Mouse (Mus musculus): ENCODE measurements around the gene Alg12. TPM values are rescaled to one million over a fixed set of nuclear protein-coding genes. Genes with fewer than 3 reads are reported as not detected.

Gene Alg12
- total and polyA plus RNA-seq, 3 experiments = 7.2 to 11.0 (median 8.7) TPM

- intact Hi-C loops (cut with DNase I) = loop anchor here (1.0 to 10.0 kb wide), 2 partner anchors 12 to 613 kb away; partner anchors contain the start of gene Arsa
- DNase-seq = peak; percentile 99
- Histone ChIP-seq H3K36me3 (ENCODE audit: control insufficient read depth, insufficient read depth, low read length) (peaks cover 16% of the 10 kb centered on the region), H3K4me1 (ENCODE audit: control insufficient read depth, insufficient read depth, low read length) (peaks cover 21% of the 10 kb centered on the region), H3K27me3 (ENCODE audit: control insufficient read depth, insufficient read depth, low read length) (no peaks in the 10 kb centered on the region), H3K27ac (peak within 1 kb of the TSS; percentile 98), H3K9ac (ENCODE audit: low read depth, low read length) (peak within 1 kb of the TSS; percentile 98), H3K4me3 (peak within 1 kb of the TSS; percentile 95), H3K79me2 (replicated peaks; ENCODE audit: control insufficient read depth, insufficient read depth, low read length) (no peaks in the 10 kb centered on the region)
- TF ChIP-seq CTCF (IDR thresholded peaks at IDR 0.05) = 0 out of 2 replicates have a peak, but pooled peaks have one; percentile 14
- TF ChIP-seq EP300 (IDR thresholded peaks at IDR 0.05; ENCODE audit: insufficient read depth, low read depth, low read length) = peak; percentile 90
- peak; percentile 98 for TF ChIP-seq POLR2A (IDR thresholded peaks at IDR 0.05; ENCODE audit: insufficient read depth, low read depth, low read length)
- under 1% methylated on average over 107 of the region's 107 CpGs for WGBS
Observed at GRCm38 (mm10) chr15:88861772-88862622, 42.9 kb upstream of the Alg12 start, which contains the start of gene Pim3. TSS of gene Pim3 (plus strand) at chr15:88862186.

GRCm38 (mm10) chr15:88860781-88861180 is 41.7 kb upstream of the Alg12 start:
- no peak overlapping the region for H3K4me3 ChIP-seq
- no peaks in the 10 kb centered on the region for H3K79me2 ChIP-seq (replicated peaks; ENCODE audit: control insufficient read depth, insufficient read depth, low read length)
- H3K9ac ChIP-seq (ENCODE audit: low read depth, low read length) = no peak overlapping the region
- DNase-seq = peak in 1 of 2 experiments; percentile 32
- peaks cover 9% of the 10 kb centered on the region for H3K36me3 ChIP-seq (ENCODE audit: control insufficient read depth, insufficient read depth, low read length)
- no peak for TF ChIP-seq POLR2A (IDR thresholded peaks at IDR 0.05; ENCODE audit: insufficient read depth, low read depth, low read length)
- no peak for TF ChIP-seq CTCF (IDR thresholded peaks at IDR 0.05)
- TF ChIP-seq EP300 (IDR thresholded peaks at IDR 0.05; ENCODE audit: insufficient read depth, low read depth, low read length) = no peak
- no peaks in the 10 kb centered on the region for H3K27me3 ChIP-seq (ENCODE audit: control insufficient read depth, insufficient read depth, low read length)
- peaks cover 14% of the 10 kb centered on the region for H3K4me1 ChIP-seq (ENCODE audit: control insufficient read depth, insufficient read depth, low read length)
- H3K27ac ChIP-seq = peak overlapping the region; percentile 98; the same call in 1 of the 2 replicates
- intact Hi-C loops (cut with DNase I) = loop anchor here (10.0 kb wide), 1 partner anchor 614 kb away; the partner anchor contains the start of gene Arsa
- WGBS = 90% methylated on average over 3 of the region's 3 CpGs

GRCm38 (mm10) chr15:88859206-88859970 is 40.3 kb upstream of the Alg12 start:
- peak in 1 of 2 experiments; percentile 33 for DNase-seq
- H3K4me3 ChIP-seq = no peak overlapping the region
- H3K27ac ChIP-seq = peak overlapping the region; percentile 23; the same call in 1 of the 2 replicates
- no peaks in the 10 kb centered on the region for H3K36me3 ChIP-seq (ENCODE audit: control insufficient read depth, insufficient read depth, low read length)
- no peaks in the 10 kb centered on the region for H3K79me2 ChIP-seq (replicated peaks; ENCODE audit: control insufficient read depth, insufficient read depth, low read length)
- H3K27me3 ChIP-seq (ENCODE audit: control insufficient read depth, insufficient read depth, low read length) = no peaks in the 10 kb centered on the region
- no peak overlapping the region for H3K9ac ChIP-seq (ENCODE audit: low read depth, low read length)
- 69% methylated on average over 8 of the region's 8 CpGs for WGBS
- intact Hi-C loops (cut with DNase I) = no loop called here
- peaks cover 24% of the 10 kb centered on the region for H3K4me1 ChIP-seq (ENCODE audit: control insufficient read depth, insufficient read depth, low read length)
- TF ChIP-seq POLR2A (IDR thresholded peaks at IDR 0.05; ENCODE audit: insufficient read depth, low read depth, low read length) (no peak), EP300 (IDR thresholded peaks at IDR 0.05; ENCODE audit: insufficient read depth, low read depth, low read length) (no peak), CTCF (IDR thresholded peaks at IDR 0.05) (no peak)

- intact Hi-C loops (cut with DNase I) = no loop called here
- Histone ChIP-seq H3K4me3 (no peak overlapping the region), H3K27ac (peak overlapping the region; percentile 65), H3K27me3 (ENCODE audit: control insufficient read depth, insufficient read depth, low read length) (no peaks in the 10 kb centered on the region), H3K36me3 (ENCODE audit: control insufficient read depth, insufficient read depth, low read length) (no peaks in the 10 kb centered on the region), H3K79me2 (replicated peaks; ENCODE audit: control insufficient read depth, insufficient read depth, low read length) (no peaks in the 10 kb centered on the region), H3K9ac (ENCODE audit: low read depth, low read length) (no peak overlapping the region), H3K4me1 (ENCODE audit: control insufficient read depth, insufficient read depth, low read length) (peaks cover 28% of the 10 kb centered on the region)
- WGBS = 84% methylated on average over 2 of the region's 2 CpGs
- DNase-seq = no peak
- TF ChIP-seq POLR2A (IDR thresholded peaks at IDR 0.05; ENCODE audit: insufficient read depth, low read depth, low read length) = no peak
- no peak for TF ChIP-seq CTCF (IDR thresholded peaks at IDR 0.05)
- no peak for TF ChIP-seq EP300 (IDR thresholded peaks at IDR 0.05; ENCODE audit: insufficient read depth, low read depth, low read length)
Observed at GRCm38 (mm10) chr15:88858707-88859106, 39.6 kb upstream of the Alg12 start.

GRCm38 (mm10) chr15:88858141-88858541 is 39.0 kb upstream of the Alg12 start:
- H3K9ac ChIP-seq (ENCODE audit: low read depth, low read length) = no peak overlapping the region
- no peak overlapping the region for H3K4me3 ChIP-seq
- peak; percentile 76 to 85 for DNase-seq
- peaks cover 28% of the 10 kb centered on the region for H3K4me1 ChIP-seq (ENCODE audit: control insufficient read depth, insufficient read depth, low read length)
- WGBS = 43% methylated on average over 3 of the region's 3 CpGs
- no peaks in the 10 kb centered on the region for H3K27me3 ChIP-seq (ENCODE audit: control insufficient read depth, insufficient read depth, low read length)
- H3K27ac ChIP-seq = peak overlapping the region; percentile 65
- no peaks in the 10 kb centered on the region for H3K79me2 ChIP-seq (replicated peaks; ENCODE audit: control insufficient read depth, insufficient read depth, low read length)
- TF ChIP-seq CTCF (IDR thresholded peaks at IDR 0.05) (no peak), EP300 (IDR thresholded peaks at IDR 0.05; ENCODE audit: insufficient read depth, low read depth, low read length) (0 out of 2 replicates have a peak, but pooled peaks have one; percentile 20), POLR2A (IDR thresholded peaks at IDR 0.05; ENCODE audit: insufficient read depth, low read depth, low read length) (no peak)
- no peaks in the 10 kb centered on the region for H3K36me3 ChIP-seq (ENCODE audit: control insufficient read depth, insufficient read depth, low read length)
- intact Hi-C loops (cut with DNase I) = no loop called here
